Mouse (Mus musculus) liver, embryonic 14 days (tissue): Measurements from ENCODE around the gene Csde1. TPM values are rescaled to one million over a fixed set of nuclear protein-coding genes. Genes with fewer than 3 reads are reported as not detected.

Source experiments
- polyA plus RNA-seq: library from polyadenylated mRNA; depleted of rRNA; stranded (reverse); fragments of >200 nt; gene quantifications from 2 replicates; pipeline ENCODE4 v1.2.3, GENCODE M21; 2012; rRNA removed

Gene Csde1
- polyA plus RNA-seq: 31.9 and 38.2 TPM in 2 replicates

GRCm38 (mm10) chr3:103020249-103020942 is at the start of gene Csde1:
Gene Csde1, plus strand, starts transcription at chr3:103020426.

GRCm38 (mm10) chr3:102995605-102996321 is 24.5 kb upstream of the Csde1 start, which contains the start of gene Sike1:
Gene Sike1, plus strand, starts transcription at chr3:102995708.

GRCm38 (mm10) chr3:103058207-103059157 is 38.3 kb downstream of the Csde1 start, which contains the start of gene Nras:
Gene Nras, plus strand, starts transcription at chr3:103058285.

GRCm38 (mm10) chr3:103073771-103074170 is 53.5 kb downstream of the Csde1 start, which contains the start of gene Ampd1:
Gene Ampd1, plus strand, starts transcription at chr3:103074014.

GRCm38 (mm10) chr3:103102454-103103390 is 82.5 kb downstream of the Csde1 start, which contains the start of gene Dennd2c:
Gene Dennd2c, plus strand, starts transcription at chr3:103102604.

Other genes with a start within 250 kb of the Csde1 start
- gene Tshb, start 237.7 kb upstream of the Csde1 start, polyA plus RNA-seq: not detected in 2 replicates
- 0.03 TPM in 2 replicates for gene Sycp1, start 84.3 kb upstream of the Csde1 start, polyA plus RNA-seq
- 4.5 and 6.0 TPM in 2 replicates for gene Nr1h5, start 56.3 kb upstream of the Csde1 start, polyA plus RNA-seq
- gene Sike1, start 24.7 kb upstream of the Csde1 start, polyA plus RNA-seq: 6.1 and 6.6 TPM in 2 replicates
- 20.7 and 24.7 TPM in 2 replicates for gene Nras, start 37.9 kb downstream of the Csde1 start, polyA plus RNA-seq
- gene Ampd1, start 53.6 kb downstream of the Csde1 start, polyA plus RNA-seq: 0.12 and 0.61 TPM in 2 replicates
- gene Dennd2c, start 82.2 kb downstream of the Csde1 start, polyA plus RNA-seq: 6.3 and 8.5 TPM in 2 replicates
- 106 and 117 TPM in 2 replicates for gene Bcas2, start 151.2 kb downstream of the Csde1 start, polyA plus RNA-seq